Mouse (Mus musculus): ENCODE measurements around the gene Mrpl33. TPM values are rescaled to one million over a fixed set of nuclear protein-coding genes. Genes with fewer than 3 reads are reported as not detected.

Gene Mrpl33
- polyA plus RNA-seq, 1 experiment, result 31.4 TPM

DNA sequence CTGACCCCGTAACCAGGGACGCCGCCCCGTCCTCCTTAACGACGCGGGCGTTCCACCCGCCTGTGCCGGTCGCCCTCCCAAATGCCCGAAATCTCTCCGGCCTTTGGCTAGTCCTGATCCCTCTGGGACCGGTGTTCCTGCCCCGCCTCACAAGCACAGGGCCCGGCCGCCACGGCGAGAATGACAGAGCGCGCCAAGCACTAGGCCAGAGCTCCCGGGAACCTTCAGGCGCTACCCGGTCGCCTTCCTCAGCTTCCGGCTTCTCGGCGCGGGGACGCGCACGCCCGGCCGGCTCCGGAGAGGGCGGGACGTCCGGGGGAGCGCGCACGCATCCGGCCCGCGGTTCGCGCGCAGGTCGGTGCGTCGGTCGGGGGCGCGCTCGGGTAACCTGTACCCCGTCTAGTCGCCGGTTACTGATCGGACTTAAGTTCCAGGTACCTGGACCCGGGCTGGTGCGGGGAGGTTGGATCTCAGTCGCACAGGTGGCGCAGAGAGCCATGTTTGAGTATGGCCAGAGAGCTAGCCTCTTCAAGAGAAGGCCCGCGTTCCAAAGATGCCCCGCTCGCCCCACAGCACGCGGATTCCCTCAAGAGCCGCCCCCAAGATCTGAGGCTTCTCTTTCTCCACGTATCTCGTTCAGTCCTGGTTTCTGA is 101.0 kb downstream of the Mrpl33 start, which contains the start of gene Babam2:
Babam2 (plus strand) TSS at position 41 of the 653 bp plus-strand sequence.
- DNase-seq (ENCODE audit: low read depth), result no peak

DNA sequence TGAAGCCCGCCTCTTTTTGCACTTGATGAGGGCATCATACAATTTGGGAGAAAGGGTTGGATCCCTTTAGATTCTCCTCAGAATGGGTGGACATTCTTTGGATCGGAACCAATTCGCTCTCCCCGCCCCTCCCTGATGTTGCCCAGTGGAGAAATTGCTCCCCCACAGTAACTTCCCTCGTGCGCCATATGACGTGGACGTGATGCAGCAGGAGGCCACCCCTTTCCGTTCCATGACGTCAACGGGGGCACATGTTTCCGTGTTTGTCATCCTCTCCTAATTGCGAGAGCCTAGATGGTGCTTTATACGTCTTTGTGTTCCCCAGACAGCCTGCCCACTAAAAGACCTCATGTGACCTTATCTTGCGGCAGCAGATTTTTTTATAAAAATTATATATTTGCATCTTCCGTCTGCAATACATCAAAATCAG is 101.6 kb downstream of the Mrpl33 start:
- DNase-seq (ENCODE audit: low read depth), result no peak

DNA sequence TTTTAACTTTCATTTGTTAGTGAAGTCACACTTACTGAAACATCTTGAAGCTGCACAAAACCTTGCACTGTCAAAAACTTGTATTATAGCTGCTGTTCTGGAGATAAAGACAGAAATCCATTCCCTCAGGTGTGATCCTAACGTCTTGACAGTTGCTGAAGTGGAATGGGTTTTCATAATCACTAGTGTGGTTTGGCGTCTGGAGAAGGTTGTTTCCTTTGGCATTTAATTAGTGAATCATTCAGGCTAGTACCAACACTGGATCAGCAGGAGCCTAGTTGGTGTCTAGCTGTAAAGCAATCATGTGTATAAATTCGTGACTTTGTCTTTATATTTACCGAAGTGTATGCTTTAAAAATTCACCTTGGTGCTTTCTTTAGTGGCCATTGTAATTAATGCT is 102.2 kb downstream of the Mrpl33 start:
- peak; percentile 49 for DNase-seq (ENCODE audit: low read depth)

DNA sequence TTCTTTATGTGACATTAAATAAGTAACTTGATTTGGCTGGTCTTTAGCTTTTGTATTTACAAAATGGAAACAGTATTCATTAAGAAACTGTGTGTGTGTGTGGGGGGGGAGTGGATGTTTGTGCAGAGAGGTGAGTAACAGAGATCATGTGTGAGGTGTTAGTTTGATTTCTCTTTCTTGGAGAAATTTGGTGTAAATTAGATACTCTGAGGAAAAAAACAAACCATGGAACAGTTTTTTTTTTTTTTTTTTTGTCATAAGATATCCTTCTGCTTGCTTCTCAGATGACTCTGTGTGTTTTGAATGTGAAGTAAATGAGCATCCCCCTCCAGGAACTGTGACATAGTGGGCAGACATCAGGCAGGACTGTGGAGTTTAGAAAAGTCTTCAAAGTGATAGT is 102.7 kb downstream of the Mrpl33 start:
- DNase-seq (ENCODE audit: low read depth), result no peak

DNA sequence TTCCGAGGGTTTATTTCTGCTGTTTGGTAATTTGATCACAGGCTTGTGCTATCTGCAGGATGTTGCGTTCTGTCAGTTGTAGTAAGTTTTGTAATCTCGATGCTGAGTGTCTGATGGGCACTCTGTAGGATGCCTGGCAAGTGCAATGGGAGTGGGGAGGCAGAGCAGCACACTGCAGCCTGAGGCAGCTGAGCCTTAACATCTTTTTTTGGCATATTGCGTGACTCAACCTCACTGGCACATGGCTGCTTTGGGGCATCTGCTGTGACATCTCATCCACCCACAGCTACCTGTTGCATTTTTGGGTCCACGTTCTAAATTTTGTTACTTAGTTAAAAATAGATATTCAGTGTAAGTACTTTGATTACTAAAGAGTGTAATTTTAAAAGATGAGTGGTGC is 108.2 kb downstream of the Mrpl33 start:
- no peak for DNase-seq (ENCODE audit: low read depth)

DNA sequence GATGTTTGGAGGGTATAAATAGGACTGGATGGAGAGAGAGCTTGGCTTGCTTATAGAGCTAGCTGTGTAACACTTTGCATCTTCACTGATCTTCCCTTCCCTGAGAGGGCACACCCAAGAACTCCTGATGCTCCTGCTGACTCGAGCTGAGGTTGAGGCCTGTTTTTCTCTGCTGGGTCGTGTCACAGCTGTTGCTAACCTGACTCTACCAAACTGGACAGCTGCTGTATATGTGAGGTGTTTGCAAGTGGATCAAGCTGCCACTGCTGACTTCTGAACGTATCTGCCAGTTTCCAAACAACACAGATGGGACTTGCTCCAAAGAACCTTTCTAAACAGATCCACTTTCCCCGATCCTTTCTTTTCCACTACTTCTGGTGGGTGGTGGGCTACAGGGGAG is 110.1 kb downstream of the Mrpl33 start:
- DNase-seq (ENCODE audit: low read depth), result no peak

DNA sequence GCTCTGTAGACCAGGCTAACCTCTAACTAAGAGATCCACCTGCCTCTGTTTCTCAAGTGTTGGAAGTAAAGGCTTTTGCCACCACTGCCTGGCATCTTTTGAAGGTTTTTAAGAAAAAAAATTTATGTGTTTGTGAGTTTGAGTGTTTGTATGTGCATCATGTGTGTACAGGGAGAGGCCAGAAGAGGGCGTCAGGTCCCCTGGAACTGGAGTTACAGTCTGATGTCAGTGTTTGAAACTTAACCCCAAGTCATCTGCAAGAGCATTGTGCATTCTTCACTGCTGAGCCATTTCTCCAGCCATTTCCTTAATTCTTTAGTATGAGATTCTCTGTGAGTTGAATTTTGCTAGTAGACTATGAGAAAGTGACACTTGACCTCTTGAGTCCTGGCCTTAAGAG is 112.7 kb downstream of the Mrpl33 start:
- no peak for DNase-seq (ENCODE audit: low read depth)

DNA sequence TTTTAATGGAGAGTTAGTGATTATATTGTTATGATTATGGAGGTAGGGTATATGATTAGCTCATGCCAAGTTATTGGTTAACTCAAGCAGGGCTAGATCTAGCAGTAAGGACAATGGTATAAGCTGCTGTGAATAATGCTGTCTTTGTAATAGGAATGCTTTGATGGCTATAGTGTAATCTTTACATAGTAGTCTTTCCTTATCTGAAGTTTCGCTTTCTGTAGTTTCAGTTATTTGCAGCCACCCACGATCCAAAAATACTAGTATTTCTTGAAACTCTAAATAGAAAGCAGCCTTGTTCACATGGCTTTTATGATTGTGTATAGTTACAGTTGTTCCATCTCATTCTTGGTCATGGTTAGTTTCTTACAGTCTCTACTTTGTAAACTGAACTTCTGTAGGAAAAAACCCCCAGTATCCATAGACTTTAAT is 116.6 kb downstream of the Mrpl33 start:
- DNase-seq (ENCODE audit: low read depth), result no peak

DNA sequence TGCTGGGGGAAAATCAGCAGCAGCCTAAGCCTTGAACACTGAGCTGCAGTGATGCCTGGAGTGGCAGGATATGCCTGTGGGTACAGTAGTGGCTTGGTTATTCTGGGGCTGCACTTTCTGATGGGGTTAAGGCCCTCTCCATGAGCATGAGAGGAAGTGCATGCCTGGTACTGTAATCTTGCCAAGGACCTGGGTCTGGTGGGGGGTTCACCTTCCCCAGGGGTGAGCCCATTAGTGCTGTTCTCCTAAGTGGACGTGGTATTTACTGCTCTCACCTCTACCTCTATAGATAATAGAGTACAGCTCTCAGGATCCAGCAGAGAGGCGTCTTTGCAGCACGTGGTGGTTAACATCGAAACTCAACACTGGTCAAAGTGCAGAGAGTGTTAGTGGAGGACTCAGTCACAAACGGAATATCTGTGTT is 117.1 kb downstream of the Mrpl33 start:
- DNase-seq (ENCODE audit: low read depth), result no peak

Other genes with a start within 250 kb of the Mrpl33 start
- gene Zfp512, start 144.5 kb upstream of the Mrpl33 start, polyA plus RNA-seq (2012; rRNA removed), result 12.6 and 13.0 TPM in 2 replicates
- not detected in 2 replicates for gene 4930548H24Rik, start 111.2 kb upstream of the Mrpl33 start, polyA plus RNA-seq (2012; rRNA removed)
- gene Gpn1, start 102.2 kb upstream of the Mrpl33 start, polyA plus RNA-seq (2012; rRNA removed), result 10.7 and 12.8 TPM in 2 replicates
- 12.6 and 14.5 TPM in 2 replicates for gene Slc4a1ap, start 69.9 kb upstream of the Mrpl33 start, polyA plus RNA-seq (2012; rRNA removed)
- gene Supt7l, start 69.1 kb upstream of the Mrpl33 start, polyA plus RNA-seq (2012; rRNA removed), result 14.2 and 17.1 TPM in 2 replicates
- 12.2 and 12.3 TPM in 2 replicates for gene Rbks, start 100.7 kb downstream of the Mrpl33 start, polyA plus RNA-seq (2012; rRNA removed)
- gene Babam2, start 100.7 kb downstream of the Mrpl33 start, polyA plus RNA-seq (2012; rRNA removed), result 49.0 and 49.9 TPM in 2 replicates